Mouse (Mus musculus) gastrocnemius, postnatal 14 days (tissue): ENCODE measurements around the gene Tusc2. TPM values are rescaled to one million over a fixed set of nuclear protein-coding genes. Genes with fewer than 3 reads are reported as not detected.

Source experiments
- DNase-seq: peaks from one replicate; pipeline ENCODE4 v3.0.0; 2021; ENCODE audit warnings: mixed read lengths
- intact Hi-C: fragments of 180-260 bp; cut with DNase I; formaldehyde crosslinking; loops from one replicate; pipeline ENCODE4 v1.15.1; 2025; ENCODE audit warnings: low total_unique reads
- total RNA-seq, 2 experiments: library from RNA; stranded (reverse); gene quantifications; 2 replicates each; pipeline ENCODE4 v1.2.3; 2021

Tusc2 gene
- total RNA-seq, 2 experiments from 2014 or later = 21.8 to 23.1 TPM

DNA sequence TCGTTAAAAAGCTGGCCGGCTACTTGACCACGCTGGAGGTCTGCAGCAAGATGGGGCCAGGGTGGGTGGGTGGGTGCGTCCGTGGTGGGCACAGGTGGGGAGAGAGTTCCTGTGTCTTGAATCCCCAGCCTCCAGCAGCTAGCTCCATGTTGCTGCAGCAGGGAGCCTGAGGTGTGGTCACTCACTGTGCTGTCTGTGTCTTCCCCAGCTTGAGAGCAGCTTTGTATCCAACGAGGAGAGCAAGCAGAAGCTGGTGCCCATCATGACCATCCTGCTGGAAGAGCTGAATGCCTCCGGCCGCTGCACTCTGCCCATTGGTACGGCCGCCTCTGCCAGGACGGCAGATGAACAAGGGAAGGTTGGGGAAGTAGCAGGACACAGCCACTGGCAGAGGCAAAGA, 19.8 kb upstream of the Tusc2 start:
- DNase-seq = no peak
- intact Hi-C loops = no loop called here

GRCm38 (mm10) chr9:107544196-107544700, 18.8 kb upstream of the Tusc2 start:
- intact Hi-C loops = no loop called here
- DNase-seq = no peak

GRCm38 (mm10) chr9:107544729-107545128, 18.3 kb upstream of the Tusc2 start:
- intact Hi-C loops = no loop called here
- no peak for DNase-seq

DNA sequence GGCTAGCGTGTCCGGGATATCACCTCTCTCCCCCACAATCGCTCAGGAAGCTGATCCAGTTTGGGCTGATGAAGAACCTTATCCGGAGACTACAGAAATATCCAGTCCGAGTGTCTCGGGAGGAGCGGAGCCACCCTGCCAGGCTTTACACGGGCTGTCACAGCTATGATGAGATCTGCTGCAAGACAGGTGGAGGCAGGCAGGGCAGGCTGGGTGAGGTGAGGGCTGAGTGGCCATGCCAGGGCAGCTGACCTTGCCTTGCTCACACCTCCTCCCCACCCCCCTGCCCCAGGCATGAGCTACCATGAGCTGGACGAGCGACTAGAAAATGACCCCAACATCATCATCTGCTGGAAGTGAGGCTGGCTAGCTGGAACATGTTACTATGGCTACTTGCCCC, 17.9 kb upstream of the Tusc2 start:
- no peak for DNase-seq
- intact Hi-C loops = no loop called here

GRCm38 (mm10) chr9:107545602-107546001, 17.5 kb upstream of the Tusc2 start:
- DNase-seq = peak; percentile 71
- intact Hi-C loops = no loop called here

DNA sequence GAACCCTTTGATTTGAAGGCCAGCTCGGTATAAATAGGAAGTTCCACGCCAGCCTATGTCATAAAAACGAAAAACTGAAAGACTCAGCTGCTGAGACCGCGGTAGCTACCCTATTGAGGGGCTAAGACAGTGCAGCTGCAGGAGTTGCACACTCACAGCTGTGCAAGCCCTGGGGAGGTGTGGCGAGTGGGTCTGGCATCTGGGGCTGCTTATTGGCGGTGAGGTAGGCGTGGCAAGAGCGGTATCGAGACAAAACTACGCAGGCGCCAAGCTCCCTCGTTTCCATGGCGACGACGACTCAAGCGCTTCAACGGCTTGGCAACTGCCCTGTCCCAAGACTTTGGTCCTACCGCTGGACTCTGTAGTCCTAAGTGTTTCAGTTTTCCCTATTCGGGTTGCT, 16.0 kb upstream of the Tusc2 start, which contains the start of gene Zmynd10:
Gene Zmynd10, plus strand, starts transcription at position 273 of the 400 bp plus-strand sequence.
- peak; percentile 89 for DNase-seq
- intact Hi-C loops = no loop called here

GRCm38 (mm10) chr9:107547957-107548356, 15.1 kb upstream of the Tusc2 start:
- no peak for DNase-seq
- intact Hi-C loops = no loop called here

GRCm38 (mm10) chr9:107548820-107549219, 14.2 kb upstream of the Tusc2 start:
- intact Hi-C loops = no loop called here
- no peak for DNase-seq

GRCm38 (mm10) chr9:107549297-107550074, 13.6 kb upstream of the Tusc2 start:
- intact Hi-C loops = no loop called here
- no peak for DNase-seq

GRCm38 (mm10) chr9:107550491-107551116, 12.5 kb upstream of the Tusc2 start:
- intact Hi-C loops = no loop called here
- no peak for DNase-seq

DNA sequence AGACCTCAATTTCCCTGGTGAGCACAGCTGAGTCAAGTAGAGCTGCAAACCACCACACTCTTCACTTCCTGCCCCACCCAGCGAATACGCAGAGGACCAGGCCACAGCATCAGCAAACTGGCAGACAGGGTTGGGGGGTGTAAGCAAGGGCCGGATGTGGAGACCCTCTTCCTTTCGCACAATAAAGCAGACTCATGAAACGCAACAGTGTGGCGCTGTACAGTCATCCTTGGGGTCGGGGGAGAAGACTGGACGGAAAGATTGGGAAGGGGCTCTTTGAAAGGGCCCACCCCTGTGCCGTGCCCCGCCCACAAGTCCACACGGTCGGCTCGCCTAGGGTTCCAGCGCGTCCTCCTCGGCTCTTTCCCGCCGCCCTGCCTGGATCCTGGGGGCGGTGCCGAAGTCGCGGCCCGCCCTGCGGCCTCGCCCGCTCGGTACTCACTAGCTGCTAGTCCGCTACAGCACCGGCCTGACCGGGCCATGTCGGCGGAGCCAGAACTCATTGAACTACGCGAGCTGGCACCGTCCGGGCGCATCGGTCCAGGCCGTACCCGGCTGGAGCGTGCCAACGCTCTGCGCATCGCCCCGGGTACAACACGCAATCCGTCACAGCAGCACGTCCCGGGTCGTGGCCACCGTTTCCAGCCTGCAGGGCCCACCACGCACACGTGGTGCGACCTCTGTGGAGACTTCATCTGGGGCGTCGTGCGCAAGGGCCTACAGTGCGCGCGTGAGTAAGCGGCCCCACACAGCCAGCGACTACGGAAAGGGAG, 11.8 kb upstream of the Tusc2 start, which contains the start of gene Rassf1:
Gene Rassf1, plus strand, starts transcription at position 439 of the 773 bp plus-strand sequence.
- intact Hi-C loops = no loop called here
- peak; percentile 78 for DNase-seq

GRCm38 (mm10) chr9:107551890-107552355, 11.1 kb upstream of the Tusc2 start:
- DNase-seq = no peak
- intact Hi-C loops = no loop called here

DNA sequence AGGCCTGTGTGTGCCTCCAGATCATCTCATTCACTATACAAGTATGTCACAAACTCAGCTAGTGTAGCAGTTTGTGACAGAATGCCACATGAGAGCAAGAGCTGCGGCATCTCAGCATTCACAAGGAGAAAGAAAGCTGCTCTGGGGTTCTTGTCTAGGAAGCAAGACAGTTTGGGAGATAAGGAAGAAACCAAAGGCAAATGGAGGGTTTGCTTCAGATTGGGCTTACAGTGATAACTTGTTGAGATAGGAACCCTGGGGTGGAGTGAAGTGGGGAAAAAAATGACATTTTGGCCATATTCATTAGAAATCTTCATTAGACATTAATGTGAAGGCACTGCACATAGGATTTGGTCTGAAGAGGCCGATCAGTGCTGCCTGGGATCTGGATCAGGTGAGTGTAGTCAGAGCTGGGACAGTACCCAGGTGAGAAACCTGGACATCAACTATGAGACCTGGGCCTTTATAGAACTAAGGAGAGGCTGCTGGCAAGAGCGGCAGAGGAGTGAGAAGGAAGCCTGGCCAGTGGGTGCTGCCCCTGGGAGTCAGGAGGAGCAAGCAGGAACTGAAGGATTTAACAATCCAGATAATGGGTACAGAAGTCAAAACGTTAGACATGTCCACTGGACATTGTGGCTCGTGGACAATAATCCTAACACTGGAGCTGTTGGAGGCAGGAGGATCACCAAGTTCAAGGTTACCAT, 10.2 kb upstream of the Tusc2 start:
- intact Hi-C loops = no loop called here
- no peak for DNase-seq

DNA sequence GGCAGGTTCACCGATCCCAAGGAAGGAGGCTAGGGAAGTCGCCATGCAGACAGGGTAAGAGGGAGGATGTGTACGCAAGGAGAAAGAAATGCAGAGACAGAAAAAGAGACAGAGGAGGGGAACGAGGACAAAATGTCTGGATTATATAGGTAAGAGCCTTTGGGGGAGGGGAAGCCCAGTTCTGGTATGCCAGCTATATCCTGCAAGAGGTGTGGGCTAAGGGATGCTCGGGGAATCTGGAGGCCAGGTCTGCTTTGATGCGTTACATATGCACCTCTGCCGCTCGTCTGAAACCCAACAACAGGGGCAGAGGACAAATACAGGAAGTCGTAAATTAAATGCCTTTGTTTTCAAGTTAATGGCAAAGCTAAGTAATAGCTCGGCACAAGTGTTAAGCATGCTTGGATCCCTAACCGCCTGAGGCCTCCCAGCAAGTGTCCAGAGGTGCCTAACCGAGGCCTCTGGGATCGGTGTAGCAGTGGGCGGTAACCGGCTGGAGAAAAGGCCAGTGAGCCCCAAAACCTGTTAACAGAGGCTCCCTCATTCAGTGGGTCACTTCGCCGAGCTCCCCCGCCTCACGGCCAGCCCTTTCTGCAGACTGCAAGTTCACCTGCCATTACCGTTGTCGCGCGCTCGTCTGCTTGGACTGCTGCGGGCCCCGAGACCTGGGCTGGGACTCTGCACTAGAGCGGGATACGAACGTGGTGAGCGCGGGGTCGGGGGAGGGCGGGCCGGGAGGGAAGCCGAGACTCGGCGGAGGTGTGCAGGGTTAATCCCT, 9.3 kb upstream of the Tusc2 start:
- intact Hi-C loops = no loop called here
- DNase-seq = no peak

DNA sequence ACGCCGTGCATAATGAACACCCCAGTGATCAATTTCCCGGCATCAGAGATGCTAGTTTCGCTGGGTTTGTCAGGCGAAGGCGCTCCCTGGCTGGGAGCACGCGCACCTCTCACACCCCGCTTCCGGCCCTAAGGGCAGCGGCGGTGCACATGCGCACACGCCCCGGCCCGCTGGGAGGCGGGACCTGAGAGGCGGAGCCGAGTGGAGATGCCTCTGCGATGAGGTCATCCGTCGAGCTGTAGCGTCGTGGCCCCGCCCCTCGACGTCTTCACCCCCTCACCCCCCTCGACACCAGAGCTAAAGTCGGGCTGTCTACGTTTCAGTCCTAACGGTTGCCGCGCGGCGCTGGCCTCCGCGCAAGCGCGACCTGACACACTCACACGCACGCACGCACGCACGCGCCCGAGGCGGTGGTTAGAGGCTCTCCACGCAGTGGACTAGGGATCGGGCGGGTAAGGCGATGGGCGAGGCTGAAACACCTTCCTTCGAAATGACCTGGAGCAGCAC, 8.7 kb upstream of the Tusc2 start:
- DNase-seq = peak; percentile 95
- intact Hi-C loops = no loop called here

DNA sequence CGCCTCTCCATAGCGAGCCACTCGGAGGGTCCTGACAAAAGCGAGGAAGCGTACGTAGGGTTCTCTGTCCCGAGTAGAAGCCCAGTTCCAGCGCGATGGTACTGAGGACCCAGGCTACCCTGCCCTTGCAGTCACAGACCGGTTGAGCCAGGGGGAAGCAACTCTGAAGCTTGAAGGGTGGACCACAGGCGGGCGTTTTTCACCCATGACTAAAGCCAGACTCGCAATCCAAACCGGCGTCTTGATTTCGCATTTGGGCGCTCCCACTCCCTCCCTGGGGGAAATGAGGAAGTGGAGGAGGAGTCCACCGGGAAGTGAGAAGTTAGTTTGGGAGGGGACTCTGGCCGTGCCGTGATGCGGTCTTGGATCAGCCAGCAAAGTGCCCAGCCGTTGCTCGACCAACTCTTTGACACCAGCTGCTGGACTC, 8.0 kb upstream of the Tusc2 start:
- DNase-seq = peak; percentile 70
- intact Hi-C loops = no loop called here

GRCm38 (mm10) chr9:107555701-107556100, 7.4 kb upstream of the Tusc2 start:
- DNase-seq = no peak
- intact Hi-C loops = no loop called here

- no peak for DNase-seq
- intact Hi-C loops = no loop called here
These were observed 6.7 kb upstream of the Tusc2 start for GRCm38 (mm10) chr9:107556346-107556745.
